Mouse (Mus musculus) frontal cortex, postnatal 25 days (tissue): ENCODE measurements at regions not wholly inside any gene's neighbourhood (a gene's known extent, or its start where the extent isn't known, plus 50 kb on each side); places are given as distances from the start of the nearest gene placed in this dataset.
A peak's percentile ranks its signal among the peaks of the same experiment; 100 is the strongest.
"Not testable (repeated sequence)": the region's sequence is repeated elsewhere in the genome, so short reads cannot be mapped to it uniquely, and the experiment has no call there.

Experiments
- DNase-seq, 2 experiments: peaks; one replicate each; pipeline ENCODE4 v3.0.0; 2022; ENCODE audit warnings: low spot score in 2 of 2

DNA sequence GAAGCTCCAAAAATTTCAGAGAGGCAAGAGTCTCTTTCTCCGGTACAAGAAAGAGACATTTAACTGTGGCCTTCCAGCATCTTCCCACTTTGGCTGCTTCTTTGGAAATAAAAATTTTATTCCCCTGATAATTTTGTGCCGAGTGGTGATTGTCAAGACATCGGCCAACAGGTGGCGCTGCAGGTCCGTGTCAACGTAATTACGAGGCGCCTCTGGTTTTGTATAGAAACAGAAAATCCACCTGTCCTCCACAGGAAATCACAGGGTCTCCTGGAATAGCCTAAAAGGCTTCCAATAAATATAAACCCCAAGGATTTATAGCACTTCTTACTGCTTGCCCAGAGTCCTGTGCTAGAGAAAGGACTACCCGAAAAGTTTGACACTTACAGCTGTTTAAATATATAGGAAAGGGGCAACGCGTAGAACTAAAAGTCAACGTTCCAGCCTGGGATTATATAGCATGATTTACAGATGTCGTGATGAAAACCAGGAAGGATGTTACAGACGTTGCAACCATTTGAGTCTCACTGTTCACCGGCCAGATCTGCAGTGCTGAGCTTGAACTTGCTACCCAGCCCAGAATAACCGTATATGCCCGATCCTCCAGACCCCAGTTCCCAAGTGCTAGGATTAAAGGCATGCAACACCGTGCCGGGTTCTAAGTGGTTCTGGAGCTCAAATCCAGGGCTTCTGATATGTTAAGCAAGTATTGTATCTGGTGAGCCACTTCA lies 251.3 kb upstream of the Tgfbr2 start:
- peak; percentile 70 to 74 for DNase-seq

GRCm38 (mm10) chr9:116425400-116425799 lies 250.2 kb upstream of the Tgfbr2 start:
- not testable (repeated sequence) for DNase-seq

- no peak for DNase-seq
Measured at GRCm38 (mm10) chr9:116415021-116415420, 239.9 kb upstream of the Tgfbr2 start.

GRCm38 (mm10) chr9:116411067-116411466 lies 235.9 kb upstream of the Tgfbr2 start:
- no peak for DNase-seq

DNA sequence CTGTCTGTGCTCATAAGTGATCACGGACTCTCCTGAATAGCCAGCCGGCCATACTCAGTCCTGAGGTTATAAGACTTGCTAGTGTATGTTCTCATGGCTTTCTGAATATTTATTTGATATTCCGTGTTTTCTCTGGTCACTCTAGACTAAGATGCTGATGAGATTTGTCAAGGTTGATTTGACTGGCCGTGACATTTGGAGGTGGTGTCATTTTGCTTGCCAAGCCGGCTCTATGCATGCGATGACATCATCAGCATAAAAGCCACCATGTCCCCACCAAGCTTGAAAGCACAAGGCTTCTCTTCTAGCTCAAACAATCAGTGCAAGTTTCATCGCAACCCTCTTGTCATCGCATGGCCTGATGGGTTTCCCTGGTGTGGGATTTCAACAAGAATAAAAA lies 235.3 kb upstream of the Tgfbr2 start:
- DNase-seq, result no peak

- no peak for DNase-seq
Measured at GRCm38 (mm10) chr9:116408116-116408515, 233.0 kb upstream of the Tgfbr2 start.

DNA sequence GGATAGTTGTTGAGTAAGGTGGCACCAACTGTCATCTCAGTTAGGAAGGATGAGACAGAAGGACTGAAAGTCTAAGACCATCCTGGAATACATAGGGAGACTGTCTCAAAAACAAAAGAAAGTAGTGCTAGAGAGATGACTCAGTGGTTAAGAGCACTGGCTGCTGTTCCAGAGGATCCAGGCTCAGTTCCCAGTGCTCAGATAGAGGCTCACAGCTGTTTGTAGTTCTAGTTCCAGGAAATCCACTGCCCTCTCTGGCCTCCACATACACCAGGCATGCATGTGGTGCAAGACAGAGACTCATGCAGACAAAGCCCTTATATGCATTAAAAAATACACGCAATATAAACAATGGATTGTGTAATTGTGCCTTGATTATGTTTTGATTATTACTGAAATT lies 229.9 kb upstream of the Tgfbr2 start:
- no peak for DNase-seq

- DNase-seq, result no peak
Measured at GRCm38 (mm10) chr9:116401821-116402220, 226.7 kb upstream of the Tgfbr2 start.

DNA sequence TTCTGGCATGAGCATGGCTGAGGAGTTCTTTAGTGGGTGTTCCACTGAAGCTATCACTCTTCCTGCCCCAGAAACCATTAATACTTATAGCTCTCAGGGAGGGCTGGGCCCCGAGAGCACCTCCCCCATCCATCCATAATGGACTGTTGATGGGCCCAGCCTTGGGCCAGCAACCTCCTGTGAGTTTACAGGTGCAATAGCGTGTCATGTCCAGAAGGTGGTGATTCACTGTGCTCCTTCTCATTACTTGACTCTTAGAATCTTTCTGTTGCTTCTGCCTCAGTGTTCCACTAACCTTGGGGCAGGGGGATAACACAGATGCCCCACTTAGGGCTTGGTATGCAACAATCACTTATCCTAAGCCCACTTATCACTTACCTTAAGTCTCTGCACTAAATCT lies 225.1 kb upstream of the Tgfbr2 start:
- no peak for DNase-seq

DNA sequence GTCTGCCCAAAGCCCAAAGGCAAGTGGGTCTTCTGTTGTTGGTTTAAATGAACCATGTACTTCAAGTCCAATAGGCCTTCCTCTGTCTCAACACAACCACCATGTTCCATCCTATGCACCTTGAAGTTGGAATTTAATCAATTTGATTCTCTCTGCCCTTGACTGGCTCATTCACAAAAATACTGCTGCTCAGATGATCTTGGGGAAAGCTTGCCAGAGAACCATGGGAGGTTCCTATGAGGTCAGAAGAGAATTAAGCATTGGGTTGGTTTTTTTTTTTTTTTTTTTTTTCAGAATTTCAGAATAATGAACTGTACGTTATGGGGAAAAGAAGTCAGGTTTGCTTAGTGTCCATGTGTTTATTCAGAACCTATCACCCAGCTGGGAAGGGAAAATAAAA lies 224.1 kb upstream of the Tgfbr2 start:
- no peak for DNase-seq

DNA sequence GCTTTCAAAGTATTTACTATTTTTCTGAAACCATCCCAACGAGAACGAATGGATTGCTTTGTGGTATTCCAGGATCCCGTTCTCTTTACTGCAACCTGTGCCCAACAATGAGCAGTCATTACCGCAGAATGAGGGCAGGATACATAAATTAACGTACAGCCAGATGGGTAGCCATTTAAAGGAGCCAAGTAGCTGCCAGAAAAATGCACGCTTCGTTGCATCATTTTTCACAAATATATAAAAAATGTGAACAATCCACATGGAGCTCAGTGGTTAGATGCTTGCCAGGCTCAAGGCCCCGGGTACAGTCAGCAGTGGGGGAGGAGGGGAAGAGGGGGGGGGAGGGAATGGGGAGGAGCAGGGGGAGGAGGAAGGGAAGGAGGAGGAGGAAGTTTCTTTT lies 217.1 kb upstream of the Tgfbr2 start:
- no peak for DNase-seq

- no peak for DNase-seq
Measured at GRCm38 (mm10) chr9:116389781-116390180, 214.6 kb upstream of the Tgfbr2 start.

GRCm38 (mm10) chr9:116388863-116389262 lies 213.7 kb upstream of the Tgfbr2 start:
- no peak for DNase-seq

- no peak for DNase-seq
Measured at GRCm38 (mm10) chr9:116388025-116388424, 212.9 kb upstream of the Tgfbr2 start.

DNA sequence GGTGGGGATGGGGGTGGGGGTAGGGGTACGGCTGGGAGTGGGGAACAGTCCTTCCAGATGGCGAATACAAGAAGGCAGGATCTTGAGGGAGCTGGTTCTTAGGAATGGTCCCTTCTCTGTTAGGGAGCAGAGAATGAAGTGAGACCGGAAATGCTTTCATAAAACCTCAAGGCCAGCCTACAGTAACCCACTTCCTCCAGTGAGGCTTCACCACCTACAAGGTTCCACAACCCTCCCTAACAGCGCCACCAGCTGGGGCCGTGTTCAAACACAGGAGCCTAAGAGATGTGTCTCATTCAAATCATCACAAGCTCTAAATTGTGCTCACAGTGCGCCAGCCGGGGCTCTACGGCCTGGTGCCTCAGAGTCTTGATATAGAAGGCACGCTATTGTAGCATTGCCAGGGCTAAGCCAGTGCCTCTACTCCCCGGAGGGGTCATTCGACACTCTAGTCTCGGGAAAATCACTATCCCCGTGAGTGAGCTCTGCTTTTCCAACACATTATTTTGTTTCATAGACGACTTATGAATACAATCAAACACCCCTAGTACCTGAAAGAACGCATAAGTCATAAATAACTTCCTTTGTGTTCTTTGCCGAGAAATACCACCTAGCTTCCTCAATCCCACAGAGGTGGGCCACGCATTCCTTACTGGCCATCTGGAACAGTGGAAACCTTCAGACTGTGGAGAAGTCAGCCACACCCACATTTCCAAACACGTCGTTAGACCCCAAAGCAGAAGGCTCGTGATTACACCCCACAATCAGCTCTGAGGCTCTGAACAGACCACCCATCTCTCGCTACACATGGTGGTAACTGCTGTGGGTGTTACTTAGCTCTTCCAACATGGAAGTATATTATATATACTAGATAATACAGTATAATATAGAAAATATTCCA lies 209.3 kb upstream of the Tgfbr2 start:
- DNase-seq, result peak; percentile 47 to 52

GRCm38 (mm10) chr9:116383411-116384101 lies 208.4 kb upstream of the Tgfbr2 start:
- no peak for DNase-seq

GRCm38 (mm10) chr9:116377706-116378105 lies 202.5 kb upstream of the Tgfbr2 start:
- no peak for DNase-seq

GRCm38 (mm10) chr9:116375658-116376357 lies 200.6 kb upstream of the Tgfbr2 start:
- DNase-seq, result peak; percentile 33 to 36

- no peak for DNase-seq
Measured at GRCm38 (mm10) chr9:116374343-116374742, 199.2 kb upstream of the Tgfbr2 start.

DNA sequence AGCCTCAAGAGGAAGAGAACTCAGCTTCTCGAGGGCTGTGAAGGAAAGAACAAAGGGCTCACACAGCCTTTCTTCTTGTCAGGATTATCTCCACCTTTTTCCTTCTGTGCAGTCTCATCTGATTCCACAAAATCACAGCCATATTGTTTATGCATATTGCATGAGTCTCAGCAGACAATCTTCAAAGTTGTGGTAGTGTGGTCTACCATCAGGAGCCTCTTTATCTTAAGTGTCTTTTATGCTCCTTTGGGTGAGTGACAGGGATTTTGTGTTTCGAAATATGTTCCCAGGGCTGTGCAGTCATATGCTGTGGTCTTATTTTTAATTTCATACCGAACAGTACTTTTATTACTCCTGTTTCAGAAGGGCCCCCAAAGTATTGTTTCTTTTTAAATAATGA lies 198.2 kb upstream of the Tgfbr2 start:
- no peak for DNase-seq

DNA sequence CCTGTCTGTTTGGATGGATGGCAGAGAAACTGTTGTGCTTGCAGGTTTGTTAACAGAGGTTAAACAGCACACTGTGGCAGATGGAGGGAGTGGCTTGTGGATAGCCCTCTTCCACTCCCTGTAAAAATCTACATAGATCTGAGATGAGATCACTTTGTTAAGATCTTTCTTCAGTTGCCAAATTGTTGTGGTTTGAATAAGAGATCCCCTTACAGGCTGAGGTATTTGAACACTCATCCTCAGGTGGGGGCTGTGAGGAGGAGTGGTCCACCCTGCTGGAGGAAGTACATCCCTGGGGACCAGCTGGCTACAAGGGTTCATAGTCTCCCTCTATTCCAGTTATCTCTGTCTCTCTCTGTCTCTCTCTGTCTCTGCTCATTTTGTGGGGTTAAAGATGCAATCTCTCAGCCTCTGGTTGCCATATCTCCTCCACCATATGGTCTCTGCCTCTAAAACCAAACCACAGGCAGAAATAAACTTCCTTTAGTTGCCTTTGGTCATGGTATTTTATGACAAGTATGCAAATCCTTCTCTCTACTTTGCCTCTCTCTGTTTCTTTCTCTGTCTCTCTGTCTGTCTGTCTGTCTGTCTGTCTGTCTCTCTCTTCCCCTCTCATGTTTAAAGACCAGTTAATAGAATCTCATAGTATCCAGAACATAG lies 194.0 kb upstream of the Tgfbr2 start:
- DNase-seq, result no peak
